Mouse (Mus musculus) stomach, embryonic 15.5 days (tissue): ENCODE data around the gene Cd300ld4. TPM values are rescaled to one million over a fixed set of nuclear protein-coding genes. Genes with fewer than 3 reads are reported as not detected.
A peak's percentile ranks its signal among the peaks of the same experiment; 100 is the strongest.
"Not testable (repeated sequence)": the region's sequence is repeated elsewhere in the genome, so short reads cannot be mapped to it uniquely, and the experiment has no call there.

Experiments
- ATAC-seq: fragments of 200-750 bp; cut with Nextera tagmentation; 2 replicates; pipeline ENCODE4 v1.8.0; 2017; ENCODE audit warnings: low read depth, moderate number of reproducible peaks, moderate TSS enrichment; ENCODE audit not compliant: insufficient read depth, low FRiP score
- H3K27ac ChIP-seq: fragments of 300-500 bp; sonication (generic); 2 replicates; pipeline ENCODE4 v1.5.1; 2015; ENCODE audit warnings: mild to moderate bottlenecking, inconsistent platforms
- H3K27me3 ChIP-seq: fragments of 300-500 bp; sonication (generic); replicated peaks from 2 replicates; pipeline ENCODE4 v1.6.1; 2015; ENCODE audit warnings: inconsistent platforms
- H3K36me3 ChIP-seq: fragments of 300-500 bp; sonication (generic); 2 replicates; pipeline ENCODE4 v1.6.1; 2015; ENCODE audit warnings: inconsistent platforms
- H3K4me1 ChIP-seq: fragments of 300-500 bp; sonication (generic); 2 replicates; pipeline ENCODE4 v1.6.1; 2015; ENCODE audit warnings: inconsistent platforms
- H3K4me2 ChIP-seq: fragments of 300-500 bp; sonication (generic); 2 replicates; pipeline ENCODE4 v1.6.1; 2015; ENCODE audit warnings: mild to moderate bottlenecking, inconsistent platforms
- H3K4me3 ChIP-seq: fragments of 300-500 bp; sonication (generic); replicated peaks from 2 replicates; pipeline ENCODE4 v1.5.1; 2015; ENCODE audit warnings: inconsistent platforms
- H3K9ac ChIP-seq: fragments of 300-500 bp; sonication (generic); 2 replicates; pipeline ENCODE4 v1.6.1; 2015; ENCODE audit warnings: inconsistent platforms
- H3K9me3 ChIP-seq: fragments of 300-500 bp; sonication (generic); 2 replicates; pipeline ENCODE4 v1.6.1; 2016; ENCODE audit warnings: inconsistent platforms
- WGBS: fragments of 180-500 bp; shearing (Covaris S2); methylation state at CpG from one replicate; pipeline ENCODE4 v1.1.7; 2015; 5-methylcytosine and 5-hydroxymethylcytosine counted together
- polyA plus RNA-seq: library from polyadenylated mRNA; unstranded; fragments of >200 nt; fragmentation: Nextera tagmentation; extraction: Ambion mirVana; gene quantifications from 2 replicates; pipeline ENCODE4 v1.2.1, GENCODE M21; 2015

Cd300ld4 gene
- not detected in 2 replicates for polyA plus RNA-seq

DNA sequence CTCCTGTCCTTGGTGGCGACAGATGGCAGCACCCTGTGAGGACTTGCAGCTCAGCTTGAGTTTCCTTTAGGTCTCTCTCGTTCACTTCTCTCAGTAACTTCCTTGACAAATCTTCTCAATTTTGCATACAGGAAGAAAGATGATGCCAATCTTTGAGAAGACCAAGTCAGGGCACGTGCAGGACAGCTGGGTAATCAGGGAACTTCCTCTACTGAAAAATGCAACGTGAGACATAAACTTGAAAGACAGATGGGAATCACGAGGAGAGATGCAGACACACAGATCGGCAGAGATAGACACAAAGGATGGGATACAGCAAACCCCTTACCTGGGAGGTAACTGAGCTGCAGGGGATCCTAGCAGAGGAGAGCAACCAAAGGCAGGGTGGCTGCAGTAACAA lies at the start of gene Cd300ld4:
Cd300ld4 (minus strand) TSS at position 101 of the 400 bp plus-strand sequence.
- no CpG with 5 or more reads among the region's 6 CpGs for WGBS
- not testable (repeated sequence) for H3K4me3 ChIP-seq, H3K9ac ChIP-seq, H3K4me1 ChIP-seq, H3K36me3 ChIP-seq, ATAC-seq, H3K27ac ChIP-seq, H3K4me2 ChIP-seq, H3K27me3 ChIP-seq, H3K9me3 ChIP-seq

DNA sequence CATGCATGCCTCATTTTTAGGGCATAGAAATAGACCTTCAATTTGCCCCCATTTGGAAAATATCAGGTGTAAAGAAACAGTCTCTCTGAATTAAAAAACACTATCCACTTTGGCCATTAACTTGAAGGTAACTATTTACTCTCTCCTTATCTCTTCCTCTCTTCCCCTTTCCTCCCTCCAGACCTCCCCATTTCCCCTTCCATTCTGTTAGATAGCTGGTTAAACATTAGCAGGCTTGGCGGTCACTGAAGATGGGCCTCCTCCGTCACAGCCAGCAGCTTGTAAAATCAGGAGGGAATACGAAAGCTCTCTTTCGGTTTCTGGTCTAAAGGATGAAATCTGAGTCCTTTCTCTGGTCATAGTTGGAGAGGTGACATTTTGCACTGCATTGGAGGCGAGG lies 49.0 kb upstream of the Cd300ld4 start:
- no peak overlapping the region for H3K27ac ChIP-seq
- H3K9ac ChIP-seq = no peak overlapping the region
- peaks cover 5% of the 10 kb centered on the region for H3K4me1 ChIP-seq
- no peak overlapping the region for H3K4me3 ChIP-seq
- H3K36me3 ChIP-seq = no peaks in the 10 kb centered on the region
- H3K27me3 ChIP-seq = no peaks in the 10 kb centered on the region
- 43% methylated on average over 5 of the region's 5 CpGs for WGBS
- ATAC-seq = no peak
- no peak overlapping the region for H3K4me2 ChIP-seq
- no peaks in the 10 kb centered on the region for H3K9me3 ChIP-seq

DNA sequence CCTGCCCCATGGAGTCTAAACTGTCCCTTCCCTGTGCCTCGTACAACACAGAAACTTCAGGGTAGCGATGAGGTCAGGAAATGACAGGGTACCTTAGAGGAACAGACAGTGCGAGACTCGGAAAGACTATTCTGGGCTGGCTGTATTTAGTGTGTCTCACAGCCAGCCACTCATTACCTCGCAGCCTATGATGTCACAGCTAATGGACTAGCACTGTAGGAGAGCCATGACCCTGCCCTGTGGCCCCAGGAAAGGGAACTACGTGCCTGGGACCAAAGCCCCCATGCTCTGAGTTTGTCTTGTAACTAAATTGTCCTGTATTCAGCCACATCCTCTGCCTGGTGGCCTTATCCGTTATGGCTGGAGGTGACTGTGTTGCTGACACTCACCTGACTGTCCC lies 48.6 kb upstream of the Cd300ld4 start:
- no peak for ATAC-seq
- 54% methylated on average over 7 of the region's 7 CpGs for WGBS

DNA sequence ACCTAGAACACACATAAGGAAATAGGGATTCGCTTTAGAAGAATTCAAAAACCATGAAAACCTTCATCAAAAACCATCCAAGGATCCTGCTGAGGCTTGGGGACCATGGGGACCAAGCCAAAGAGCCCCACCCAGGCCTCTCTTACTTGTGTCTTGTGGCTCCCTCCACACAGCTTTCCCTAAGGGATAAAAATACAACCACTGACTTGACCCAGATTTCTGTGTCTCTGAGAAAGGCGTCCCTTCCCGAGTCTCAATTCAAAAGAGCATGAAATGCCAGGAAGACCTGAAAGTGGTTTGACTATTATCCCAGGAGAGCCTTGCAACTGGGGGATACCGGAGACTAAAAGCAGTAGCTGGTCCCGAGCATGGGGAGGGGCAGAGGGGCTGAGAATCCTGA lies 46.2 kb upstream of the Cd300ld4 start:
- no peak for ATAC-seq
- Histone ChIP-seq H3K9ac (no peak overlapping the region), H3K27me3 (no peaks in the 10 kb centered on the region), H3K4me1 (peaks cover 5% of the 10 kb centered on the region), H3K4me2 (no peak overlapping the region), H3K9me3 (no peaks in the 10 kb centered on the region), H3K4me3 (no peak overlapping the region), H3K36me3 (no peaks in the 10 kb centered on the region), H3K27ac (no peak overlapping the region)
- WGBS = 72% methylated on average over 5 of the region's 5 CpGs

More for the DNA sequence above, 48.6 kb upstream of the Cd300ld4 start:
- no peak overlapping the region for H3K4me3 ChIP-seq
- no peaks in the 10 kb centered on the region for H3K9me3 ChIP-seq
- H3K9ac ChIP-seq = no peak overlapping the region
- H3K4me1 ChIP-seq = peaks cover 5% of the 10 kb centered on the region
- no peaks in the 10 kb centered on the region for H3K27me3 ChIP-seq
- H3K36me3 ChIP-seq = no peaks in the 10 kb centered on the region
- H3K4me2 ChIP-seq = no peak overlapping the region
- no peak overlapping the region for H3K27ac ChIP-seq

DNA sequence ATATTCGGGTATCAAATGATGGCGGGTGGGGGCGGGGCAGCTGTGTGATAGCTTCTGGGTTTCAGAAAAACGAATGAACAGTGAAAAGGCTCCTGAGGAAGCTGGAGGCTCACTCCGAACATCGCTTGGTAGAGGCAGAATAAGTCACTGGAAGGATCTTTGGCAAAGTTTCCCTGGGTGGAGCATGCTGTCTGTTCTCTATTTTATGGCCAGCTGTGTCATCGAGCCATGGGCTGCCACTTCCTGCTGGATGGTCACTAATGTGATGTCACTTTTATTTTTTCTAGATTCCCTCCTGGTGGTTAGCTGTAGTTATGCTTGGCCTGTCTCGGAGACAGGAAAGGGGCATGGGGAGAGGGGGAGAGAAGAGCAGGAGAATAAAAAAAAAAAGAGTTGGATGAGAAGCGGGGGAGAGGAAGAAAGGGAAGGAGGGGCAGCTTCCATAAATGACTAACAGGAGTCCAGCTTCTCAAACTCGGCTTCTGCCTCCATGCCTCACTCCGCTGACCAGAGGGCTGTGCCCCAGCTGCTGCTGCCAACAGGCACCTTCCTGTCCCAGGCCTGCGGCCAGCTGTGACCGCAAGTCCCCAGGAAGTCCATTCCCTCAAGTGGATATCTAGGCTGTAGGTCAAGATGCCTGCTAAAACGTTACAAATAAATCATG lies 45.0 kb upstream of the Cd300ld4 start:
- H3K27ac ChIP-seq = peak overlapping the region; percentile 69; the same call in 1 of the 2 replicates
- H3K27me3 ChIP-seq = no peaks in the 10 kb centered on the region
- no peak for ATAC-seq
- H3K9me3 ChIP-seq = no peaks in the 10 kb centered on the region
- WGBS = 11% methylated on average over 14 of the region's 14 CpGs
- no peak overlapping the region for H3K9ac ChIP-seq
- peaks cover 5% of the 10 kb centered on the region for H3K4me1 ChIP-seq
- H3K4me2 ChIP-seq = peak overlapping the region; percentile 34
- H3K36me3 ChIP-seq = no peaks in the 10 kb centered on the region
- no peak overlapping the region for H3K4me3 ChIP-seq

DNA sequence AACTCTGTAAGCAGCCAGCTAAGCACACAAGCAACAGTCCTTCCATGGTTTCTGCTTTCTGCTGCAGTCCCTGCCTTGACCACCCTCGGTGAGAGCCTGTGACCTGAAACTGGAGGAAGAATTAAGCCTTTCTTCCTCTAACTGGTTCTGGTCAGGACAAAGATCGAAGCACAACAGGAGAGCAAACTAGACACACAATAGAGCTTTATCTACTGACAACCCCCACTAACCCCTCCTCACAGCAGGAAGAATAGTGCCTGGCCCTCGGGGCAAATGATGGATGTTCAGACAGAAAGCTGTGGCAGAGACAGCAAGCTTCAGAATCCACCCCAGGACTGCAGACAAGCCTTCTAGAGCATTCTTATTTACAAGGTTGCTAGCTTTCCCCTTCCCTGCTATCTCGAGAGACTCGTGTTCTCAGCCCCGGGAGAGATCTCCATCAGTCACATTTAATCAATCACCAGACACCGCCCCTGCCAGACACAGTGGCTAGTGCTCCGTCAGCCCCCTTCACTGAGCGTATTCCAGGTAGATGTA lies 44.3 kb upstream of the Cd300ld4 start:
- Histone ChIP-seq H3K36me3 (no peaks in the 10 kb centered on the region), H3K27ac (no peak overlapping the region), H3K4me2 (peak overlapping the region; percentile 34), H3K4me1 (peaks cover 5% of the 10 kb centered on the region), H3K27me3 (no peaks in the 10 kb centered on the region), H3K9me3 (no peaks in the 10 kb centered on the region), H3K9ac (no peak overlapping the region), H3K4me3 (no peak overlapping the region)
- no peak for ATAC-seq
- 10% methylated on average over 9 of the region's 9 CpGs for WGBS

DNA sequence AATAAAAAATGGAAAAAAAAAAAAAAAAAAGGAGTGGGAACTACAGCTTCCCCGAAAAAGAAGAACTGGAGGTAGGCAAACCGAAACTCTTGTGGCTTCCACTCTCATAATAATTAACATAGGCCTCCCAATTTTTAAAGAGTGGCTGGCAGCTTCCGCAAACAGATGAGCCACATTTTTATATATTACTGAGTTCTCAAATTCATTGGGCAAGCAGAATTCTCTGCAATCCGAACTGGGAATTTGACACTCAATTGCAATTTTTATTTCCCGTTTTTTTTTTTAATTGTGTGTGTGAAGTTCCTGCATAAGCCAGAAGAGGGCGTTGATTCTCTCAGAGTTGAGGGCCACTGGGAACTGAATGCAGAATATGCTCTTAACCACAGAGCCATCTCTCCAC lies 40.0 kb upstream of the Cd300ld4 start:
- Histone ChIP-seq H3K36me3 (no peaks in the 10 kb centered on the region), H3K9me3 (no peaks in the 10 kb centered on the region), H3K27me3 (no peaks in the 10 kb centered on the region), H3K4me3 (no peak overlapping the region), H3K4me2 (no peak overlapping the region), H3K4me1 (peaks cover 5% of the 10 kb centered on the region; the same call in 1 of the 2 replicates), H3K9ac (no peak overlapping the region), H3K27ac (no peak overlapping the region)
- no peak for ATAC-seq
- WGBS = 63% methylated on average over 6 of the region's 6 CpGs

DNA sequence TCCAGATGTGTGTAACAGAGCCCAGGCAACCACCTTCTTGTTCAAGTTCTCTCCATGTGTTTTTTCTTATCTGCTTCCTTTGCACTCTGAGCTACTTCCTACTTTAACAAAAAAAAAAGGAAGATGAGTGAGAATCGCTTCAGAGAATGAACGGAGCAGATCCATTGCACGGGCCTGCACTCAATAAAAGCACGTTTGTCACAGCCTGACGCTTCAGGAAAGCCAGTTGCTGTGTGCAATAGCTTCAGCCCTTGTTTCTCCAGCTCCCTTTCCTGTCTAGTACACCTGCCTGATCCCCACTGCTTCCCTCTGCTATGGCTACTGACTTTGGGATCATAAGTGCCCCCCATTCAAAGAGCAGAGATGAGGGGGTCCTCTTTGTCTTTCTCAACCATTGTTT lies 35.3 kb upstream of the Cd300ld4 start, which contains the start of gene Cd300e:
Cd300e (minus strand) TSS at position 101 of the 400 bp plus-strand sequence.
- H3K9ac ChIP-seq = no peak within 1 kb of the TSS
- ATAC-seq = no peak
- WGBS = 26% methylated on average over 5 of the region's 5 CpGs
- 0 out of 2 replicates have a peak, but pooled peaks cover 2% of the 10 kb centered on the region for H3K4me1 ChIP-seq
- no peaks in the 10 kb centered on the region for H3K27me3 ChIP-seq
- H3K36me3 ChIP-seq = no peaks in the 10 kb centered on the region
- no peak within 1 kb of the TSS for H3K4me2 ChIP-seq
- no peak within 1 kb of the TSS for H3K27ac ChIP-seq
- H3K9me3 ChIP-seq = no peaks in the 10 kb centered on the region
- H3K4me3 ChIP-seq = no peak within 1 kb of the TSS

DNA sequence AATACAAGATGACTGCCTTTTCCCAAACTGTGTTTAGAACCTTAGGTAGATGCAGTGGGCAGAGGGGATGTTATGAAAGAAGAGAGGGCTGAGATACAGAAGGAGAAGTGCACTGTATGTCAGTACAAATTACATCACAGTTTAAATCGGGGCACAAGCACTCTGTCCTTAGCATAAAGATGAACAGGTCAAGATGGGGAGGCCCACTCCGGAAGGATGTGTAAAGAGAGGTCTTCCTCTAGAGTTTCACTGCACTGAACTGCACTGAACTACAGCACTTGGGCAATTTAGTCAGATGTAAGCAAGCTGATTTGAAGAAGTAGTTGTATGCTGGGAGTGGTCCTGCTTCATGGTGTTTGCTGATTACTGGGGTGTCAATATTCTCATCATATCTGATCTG lies 33.0 kb upstream of the Cd300ld4 start:
- no peak for ATAC-seq
- Histone ChIP-seq H3K27ac (no peak overlapping the region), H3K4me1 (0 out of 2 replicates have a peak, but pooled peaks cover 2% of the 10 kb centered on the region), H3K4me3 (no peak overlapping the region), H3K4me2 (no peak overlapping the region), H3K9me3 (no peaks in the 10 kb centered on the region), H3K9ac (no peak overlapping the region), H3K27me3 (no peaks in the 10 kb centered on the region), H3K36me3 (no peaks in the 10 kb centered on the region)
- 66% methylated on average over 2 of the region's 2 CpGs for whole genome bisulfite sequencing

DNA sequence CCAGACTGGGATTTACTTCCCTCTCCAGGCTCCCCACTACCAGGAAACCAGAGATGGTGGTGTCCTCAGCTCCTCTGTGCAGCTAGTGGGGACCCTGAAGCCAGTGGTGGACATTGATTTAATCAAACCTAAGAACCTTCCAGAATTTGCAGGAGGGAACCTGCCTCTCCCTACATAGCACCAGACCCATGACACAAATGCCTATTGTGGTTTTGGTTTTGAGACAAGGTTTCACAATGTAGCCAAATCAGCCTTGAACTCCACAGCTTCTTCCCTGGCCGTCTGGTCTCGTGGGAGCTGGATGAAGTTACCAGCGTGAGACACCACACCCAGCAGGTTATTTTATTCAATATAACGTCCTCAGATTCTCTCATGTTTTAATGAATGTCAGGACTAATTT lies 31.9 kb upstream of the Cd300ld4 start:
- Histone ChIP-seq H3K9ac (no peak overlapping the region), H3K4me2 (no peak overlapping the region), H3K9me3 (no peaks in the 10 kb centered on the region), H3K27me3 (no peaks in the 10 kb centered on the region), H3K27ac (no peak overlapping the region), H3K36me3 (no peaks in the 10 kb centered on the region), H3K4me1 (0 out of 2 replicates have a peak, but pooled peaks cover 2% of the 10 kb centered on the region), H3K4me3 (no peak overlapping the region)
- WGBS = 75% methylated on average over 4 of the region's 4 CpGs
- ATAC-seq = no peak

DNA sequence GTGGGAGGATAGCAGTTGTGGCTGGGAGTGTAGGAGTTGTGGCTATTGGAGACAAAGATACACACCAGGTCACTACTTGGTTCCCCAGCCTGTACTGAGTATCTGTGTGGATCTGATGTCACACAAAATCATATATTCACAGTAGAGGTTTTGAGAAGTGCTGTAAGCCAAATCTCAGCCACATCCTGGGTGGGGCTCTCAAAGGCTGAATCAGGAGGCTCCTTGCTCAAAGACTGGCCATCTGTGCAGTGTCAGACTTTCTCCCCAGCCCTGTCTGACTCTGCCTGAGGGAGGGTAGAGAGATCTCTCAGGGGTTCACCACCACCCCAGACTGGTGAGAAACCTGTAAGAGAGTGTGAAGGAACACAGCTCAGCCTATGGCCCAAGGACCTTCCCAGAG lies 27.7 kb upstream of the Cd300ld4 start:
- ATAC-seq = no peak
- H3K27ac ChIP-seq = no peak overlapping the region

DNA sequence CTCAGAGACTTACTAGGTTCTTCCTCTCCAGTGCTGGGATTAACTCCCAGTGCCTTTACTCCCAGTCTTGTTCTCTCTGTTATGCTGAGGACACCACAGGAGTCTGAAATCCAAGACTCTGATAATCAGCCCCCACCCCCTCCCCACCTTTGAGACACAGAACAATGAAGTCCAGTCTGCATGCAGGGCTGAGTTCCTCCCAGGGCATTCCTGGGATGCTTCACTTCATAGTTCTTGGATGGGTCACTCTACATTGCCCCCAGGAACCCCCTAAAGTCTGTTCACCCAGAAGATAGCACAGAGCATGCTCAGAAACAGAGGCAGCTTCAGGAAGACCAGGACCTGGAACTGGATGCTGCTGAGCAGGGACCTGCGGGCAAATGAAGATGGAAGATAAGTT lies 26.2 kb upstream of the Cd300ld4 start:
- 90% methylated on average over 1 of the region's 1 CpGs for WGBS
- Histone ChIP-seq H3K27ac (no peak overlapping the region), H3K4me2 (no peak overlapping the region), H3K4me3 (no peak overlapping the region), H3K4me1 (no peaks in the 10 kb centered on the region), H3K9me3 (no peaks in the 10 kb centered on the region), H3K27me3 (no peaks in the 10 kb centered on the region), H3K9ac (no peak overlapping the region), H3K36me3 (no peaks in the 10 kb centered on the region)
- ATAC-seq = no peak

More for the DNA sequence above, 27.7 kb upstream of the Cd300ld4 start:
- H3K27me3 ChIP-seq = no peaks in the 10 kb centered on the region
- no peak overlapping the region for H3K9ac ChIP-seq
- no peaks in the 10 kb centered on the region for H3K4me1 ChIP-seq
- no peaks in the 10 kb centered on the region for H3K9me3 ChIP-seq
- H3K4me2 ChIP-seq = no peak overlapping the region
- no peak overlapping the region for H3K4me3 ChIP-seq
- H3K36me3 ChIP-seq = no peaks in the 10 kb centered on the region
